Mouse (Mus musculus): ENCODE results near the gene Ttc27. TPM values are rescaled to one million over a fixed set of nuclear protein-coding genes. Genes with fewer than 3 reads are reported as not detected.

The Ttc27 gene
- polyA plus RNA-seq, 1 experiment from 2014 or later: 11.9 TPM

GRCm38 (mm10) chr17:74870177-74871160, 152.9 kb downstream of the Ttc27 start:
- 47% methylated on average over 14 of the region's 14 CpGs for WGBS
- no peaks in the 10 kb centered on the region for H3K36me3 ChIP-seq (ENCODE audit: control insufficient read depth, insufficient read depth, low read length)
- H3K27ac ChIP-seq (replicated peaks): peak overlapping the region; percentile 49
- H3K4me3 ChIP-seq (ENCODE audit: low read depth, low read length): no peak overlapping the region
- no peak for TF ChIP-seq EP300 (optimal IDR thresholded peaks at IDR 0.05)
- no peak for TF ChIP-seq CTCF (IDR thresholded peaks at IDR 0.05; ENCODE audit: low read depth)
- no peaks in the 10 kb centered on the region for H3K9me3 ChIP-seq (ENCODE audit: control insufficient read depth, low read length)
- ATAC-seq (ENCODE audit: low FRiP score, low TSS enrichment) (no peak), DNase-seq (ENCODE audit: low spot score) (no peak)
- 0 out of 2 replicates have a peak, but pooled peaks cover 2% of the 10 kb centered on the region for H3K4me1 ChIP-seq (replicated peaks; ENCODE audit: control insufficient read depth, insufficient read depth)
- H3K27me3 ChIP-seq (ENCODE audit: control insufficient read depth, insufficient read depth, low read length): no peaks in the 10 kb centered on the region
- no peak overlapping the region for H3K9ac ChIP-seq (ENCODE audit: low read length)
- H3K4me2 ChIP-seq (replicated peaks; ENCODE audit: low read depth): no peak overlapping the region

DNA sequence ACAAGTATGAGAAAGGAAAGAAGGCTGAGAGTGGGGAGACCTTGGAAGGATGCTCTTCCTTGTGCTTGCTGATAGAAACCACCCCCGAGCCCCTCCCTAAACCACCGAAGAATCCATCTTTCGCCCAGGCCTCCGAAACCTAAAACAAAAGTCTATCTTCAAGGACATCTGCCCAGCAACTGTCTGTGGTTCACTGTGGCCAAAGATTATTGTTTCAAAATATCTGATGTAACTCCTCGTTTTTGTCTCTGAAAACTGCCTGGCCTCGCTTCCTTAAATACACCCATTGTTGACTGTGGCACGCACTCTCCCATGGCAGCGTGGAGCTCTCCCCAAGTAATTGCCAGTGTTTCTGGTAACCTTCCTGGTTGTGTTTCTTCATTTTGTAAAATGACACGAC, 155.0 kb downstream of the Ttc27 start:
- Histone ChIP-seq H3K4me1 (replicated peaks; ENCODE audit: control insufficient read depth, insufficient read depth) (0 out of 2 replicates have a peak, but pooled peaks cover 2% of the 10 kb centered on the region), H3K27me3 (ENCODE audit: control insufficient read depth, insufficient read depth, low read length) (no peaks in the 10 kb centered on the region), H3K27ac (replicated peaks) (no peak overlapping the region), H3K4me3 (ENCODE audit: low read depth, low read length) (no peak overlapping the region), H3K36me3 (ENCODE audit: control insufficient read depth, insufficient read depth, low read length) (no peaks in the 10 kb centered on the region), H3K4me2 (replicated peaks; ENCODE audit: low read depth) (no peak overlapping the region), H3K9me3 (ENCODE audit: control insufficient read depth, low read length) (no peaks in the 10 kb centered on the region), H3K9ac (ENCODE audit: low read length) (no peak overlapping the region)
- 77% methylated on average over 9 of the region's 9 CpGs for WGBS
- no peak for DNase-seq (ENCODE audit: low spot score)
- ATAC-seq (ENCODE audit: low FRiP score, low TSS enrichment): no peak
- no peak for TF ChIP-seq EP300 (optimal IDR thresholded peaks at IDR 0.05)
- no peak for TF ChIP-seq CTCF (IDR thresholded peaks at IDR 0.05; ENCODE audit: low read depth)

DNA sequence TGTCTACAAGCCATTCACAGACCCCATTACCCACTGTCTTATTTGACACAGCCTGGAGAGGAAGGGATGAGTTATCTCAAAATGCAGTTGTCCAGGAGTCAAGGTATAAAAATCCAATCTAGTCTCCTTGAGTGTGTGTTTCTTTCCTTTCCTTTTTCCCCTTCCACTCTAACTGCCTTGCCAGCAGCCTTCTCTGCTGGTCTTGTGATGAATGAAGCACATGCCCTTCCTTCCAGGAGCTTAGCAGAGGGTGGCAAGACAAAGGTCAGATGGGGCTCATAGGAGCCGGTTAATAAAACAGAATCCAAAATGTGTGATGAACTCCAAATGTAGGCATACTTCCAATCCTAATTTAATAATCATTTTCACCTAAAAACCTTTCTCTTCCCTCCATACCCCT, 156.2 kb downstream of the Ttc27 start:
- no peaks in the 10 kb centered on the region for H3K9me3 ChIP-seq (ENCODE audit: control insufficient read depth, low read length)
- H3K27ac ChIP-seq (replicated peaks): no peak overlapping the region
- WGBS: 57% methylated on average over 1 of the region's 1 CpGs
- H3K36me3 ChIP-seq (ENCODE audit: control insufficient read depth, insufficient read depth, low read length): no peaks in the 10 kb centered on the region
- no peak overlapping the region for H3K9ac ChIP-seq (ENCODE audit: low read length)
- H3K27me3 ChIP-seq (ENCODE audit: control insufficient read depth, insufficient read depth, low read length): no peaks in the 10 kb centered on the region
- DNase-seq (ENCODE audit: low spot score) (no peak), ATAC-seq (ENCODE audit: low FRiP score, low TSS enrichment) (no peak)
- H3K4me3 ChIP-seq (ENCODE audit: low read depth, low read length): no peak overlapping the region
- 0 out of 2 replicates have a peak, but pooled peaks cover 2% of the 10 kb centered on the region for H3K4me1 ChIP-seq (replicated peaks; ENCODE audit: control insufficient read depth, insufficient read depth)
- no peak for TF ChIP-seq CTCF (IDR thresholded peaks at IDR 0.05; ENCODE audit: low read depth)
- TF ChIP-seq EP300 (optimal IDR thresholded peaks at IDR 0.05): no peak
- no peak overlapping the region for H3K4me2 ChIP-seq (replicated peaks; ENCODE audit: low read depth)

DNA sequence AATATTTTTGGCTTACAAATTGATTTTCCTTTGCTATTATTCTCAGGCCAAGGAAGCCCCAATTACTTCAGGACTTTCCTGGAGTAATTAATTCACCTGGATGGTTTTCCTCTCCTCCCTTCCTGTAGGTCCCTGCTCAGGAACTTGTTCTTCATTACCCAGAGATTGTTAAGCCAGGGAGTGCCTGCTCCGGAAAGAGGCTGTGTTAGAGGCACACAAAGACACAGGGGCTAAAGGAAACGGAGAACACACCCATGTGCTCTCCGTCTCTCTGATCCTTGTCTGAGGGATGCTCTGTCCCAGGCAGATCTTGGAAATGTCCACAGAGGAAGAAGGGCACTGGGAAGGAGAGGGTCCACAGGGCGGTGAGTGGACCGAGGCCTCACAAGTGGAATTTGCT, 158.2 kb downstream of the Ttc27 start:
- no peak overlapping the region for H3K4me2 ChIP-seq (replicated peaks; ENCODE audit: low read depth)
- H3K27me3 ChIP-seq (ENCODE audit: control insufficient read depth, insufficient read depth, low read length): no peaks in the 10 kb centered on the region
- H3K9ac ChIP-seq (ENCODE audit: low read length): no peak overlapping the region
- ATAC-seq (ENCODE audit: low FRiP score, low TSS enrichment) (no peak), DNase-seq (ENCODE audit: low spot score) (no peak)
- H3K36me3 ChIP-seq (ENCODE audit: control insufficient read depth, insufficient read depth, low read length): no peaks in the 10 kb centered on the region
- TF ChIP-seq CTCF (IDR thresholded peaks at IDR 0.05; ENCODE audit: low read depth): no peak
- TF ChIP-seq EP300 (optimal IDR thresholded peaks at IDR 0.05): no peak
- no peaks in the 10 kb centered on the region for H3K9me3 ChIP-seq (ENCODE audit: control insufficient read depth, low read length)
- 80% methylated on average over 5 of the region's 5 CpGs for WGBS
- no peaks in the 10 kb centered on the region for H3K4me1 ChIP-seq (replicated peaks; ENCODE audit: control insufficient read depth, insufficient read depth)
- H3K4me3 ChIP-seq (ENCODE audit: low read depth, low read length): no peak overlapping the region
- no peak overlapping the region for H3K27ac ChIP-seq (replicated peaks)

GRCm38 (mm10) chr17:74876954-74877353, 159.4 kb downstream of the Ttc27 start:
- H3K4me1 ChIP-seq (replicated peaks; ENCODE audit: control insufficient read depth, insufficient read depth): no peaks in the 10 kb centered on the region
- ATAC-seq (ENCODE audit: low FRiP score, low TSS enrichment) (no peak), DNase-seq (ENCODE audit: low spot score) (no peak)
- H3K9ac ChIP-seq (ENCODE audit: low read length): no peak overlapping the region
- no peak for TF ChIP-seq CTCF (IDR thresholded peaks at IDR 0.05; ENCODE audit: low read depth)
- TF ChIP-seq EP300 (optimal IDR thresholded peaks at IDR 0.05): no peak
- no peaks in the 10 kb centered on the region for H3K9me3 ChIP-seq (ENCODE audit: control insufficient read depth, low read length)
- no peaks in the 10 kb centered on the region for H3K36me3 ChIP-seq (ENCODE audit: control insufficient read depth, insufficient read depth, low read length)
- no peak overlapping the region for H3K4me2 ChIP-seq (replicated peaks; ENCODE audit: low read depth)
- 73% methylated on average over 10 of the region's 10 CpGs for WGBS
- no peaks in the 10 kb centered on the region for H3K27me3 ChIP-seq (ENCODE audit: control insufficient read depth, insufficient read depth, low read length)
- no peak overlapping the region for H3K4me3 ChIP-seq (ENCODE audit: low read depth, low read length)
- no peak overlapping the region for H3K27ac ChIP-seq (replicated peaks)

DNA sequence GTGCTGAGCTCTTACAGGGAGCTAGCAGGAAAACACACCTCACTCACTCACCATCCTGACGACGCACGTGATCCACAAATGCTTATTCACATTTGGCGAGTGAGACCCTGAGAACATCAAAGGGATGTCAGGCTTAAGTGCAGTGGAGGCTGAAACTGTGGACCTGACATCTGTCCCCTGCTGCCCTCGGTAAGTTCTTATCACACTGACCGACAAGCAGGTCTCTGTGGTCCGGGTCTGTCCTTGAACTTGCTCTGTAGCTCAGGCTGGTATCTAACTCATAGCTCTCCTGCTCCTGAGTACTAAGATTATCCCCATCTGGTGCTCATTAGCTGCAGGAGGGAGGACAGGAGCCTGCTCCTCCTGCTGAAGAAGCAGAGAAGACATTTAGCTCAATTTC, 162.2 kb downstream of the Ttc27 start:
- TF ChIP-seq CTCF (IDR thresholded peaks at IDR 0.05; ENCODE audit: low read depth): no peak
- TF ChIP-seq EP300 (optimal IDR thresholded peaks at IDR 0.05): no peak
- no peaks in the 10 kb centered on the region for H3K9me3 ChIP-seq (ENCODE audit: control insufficient read depth, low read length)
- H3K4me1 ChIP-seq (replicated peaks; ENCODE audit: control insufficient read depth, insufficient read depth): no peaks in the 10 kb centered on the region
- DNase-seq (ENCODE audit: low spot score) (no peak), ATAC-seq (ENCODE audit: low FRiP score, low TSS enrichment) (no peak)
- no peak overlapping the region for H3K4me3 ChIP-seq (ENCODE audit: low read depth, low read length)
- no peaks in the 10 kb centered on the region for H3K36me3 ChIP-seq (ENCODE audit: control insufficient read depth, insufficient read depth, low read length)
- H3K27me3 ChIP-seq (ENCODE audit: control insufficient read depth, insufficient read depth, low read length): no peaks in the 10 kb centered on the region
- no peak overlapping the region for H3K9ac ChIP-seq (ENCODE audit: low read length)
- no peak overlapping the region for H3K27ac ChIP-seq (replicated peaks)
- 56% methylated on average over 7 of the region's 7 CpGs for WGBS
- H3K4me2 ChIP-seq (replicated peaks; ENCODE audit: low read depth): no peak overlapping the region
